Mouse (Mus musculus): ENCODE data around the gene Tcte2. TPM values are rescaled to one million over a fixed set of nuclear protein-coding genes. Genes with fewer than 3 reads are reported as not detected.

The Tcte2 gene
- polyA plus RNA-seq, 1 experiment, result 0.71 TPM

- H3K36me3 ChIP-seq (ENCODE audit: control insufficient read depth, insufficient read depth, low read length), result no peaks in the 10 kb centered on the region
- H3K27me3 ChIP-seq (ENCODE audit: control insufficient read depth, insufficient read depth, low read length), result no peaks in the 10 kb centered on the region
- H3K4me3 ChIP-seq (ENCODE audit: control insufficient read depth, insufficient read depth, low read length), result no peak overlapping the region
- peaks cover 8% of the 10 kb centered on the region; the same call in 1 of the 2 replicates for H3K4me1 ChIP-seq (replicated peaks; ENCODE audit: control insufficient read depth, insufficient read depth, low read length)
- no peak for DNase-seq
- 100% methylated on average over 1 of the region's 1 CpGs for WGBS
- TF ChIP-seq POLR2A (IDR thresholded peaks at IDR 0.05; ENCODE audit: control insufficient read depth, extremely low read depth, insufficient read depth, low read length, poor library complexity) (no peak), CTCF (IDR thresholded peaks at IDR 0.05; ENCODE audit: borderline replicate concordance, control insufficient read depth, extremely low read depth, insufficient read depth, low read length, poor library complexity) (no peak)
- H3K27ac ChIP-seq (ENCODE audit: control insufficient read depth, insufficient read depth, low read length), result no peak overlapping the region
Observed at GRCm38 (mm10) chr17:13665731-13666130, 95.9 kb downstream of the Tcte2 start.

- Histone ChIP-seq H3K27me3 (ENCODE audit: control insufficient read depth, insufficient read depth, low read length) (no peaks in the 10 kb centered on the region), H3K36me3 (ENCODE audit: control insufficient read depth, insufficient read depth, low read length) (no peaks in the 10 kb centered on the region), H3K4me1 (replicated peaks; ENCODE audit: control insufficient read depth, insufficient read depth, low read length) (peaks cover 21% of the 10 kb centered on the region), H3K4me3 (ENCODE audit: control insufficient read depth, insufficient read depth, low read length) (no peak overlapping the region), H3K27ac (ENCODE audit: control insufficient read depth, insufficient read depth, low read length) (no peak overlapping the region)
- TF ChIP-seq CTCF (IDR thresholded peaks at IDR 0.05; ENCODE audit: borderline replicate concordance, control insufficient read depth, extremely low read depth, insufficient read depth, low read length, poor library complexity) (no peak), POLR2A (IDR thresholded peaks at IDR 0.05; ENCODE audit: control insufficient read depth, extremely low read depth, insufficient read depth, low read length, poor library complexity) (no peak)
- no peak for DNase-seq
- WGBS, result 95% methylated on average over 13 of the region's 13 CpGs
Observed at GRCm38 (mm10) chr17:13663386-13664166, 98.0 kb downstream of the Tcte2 start.

Other genes with a start within 250 kb of the Tcte2 start
- 7.7 and 11.6 TPM in 2 replicates for gene Afdn, start 1.3 kb downstream of the Tcte2 start, polyA plus RNA-seq (2012; rRNA removed)
- not detected in 2 replicates for gene Gm7168, start 186.5 kb upstream of the Tcte2 start, polyA plus RNA-seq (2012; rRNA removed)
- gene Gm7356, start 241.9 kb upstream of the Tcte2 start, polyA plus RNA-seq (2012; rRNA removed), result not detected in 2 replicates